Mouse (Mus musculus) cerebellum, postnatal 25 days (tissue): ENCODE measurements at regions not wholly inside any gene's neighbourhood (a gene's known extent, or its start where the extent isn't known, plus 50 kb on each side); places are given as distances from the start of the nearest gene placed in this dataset.

Source experiments
- DNase-seq, 2 experiments: peaks; one replicate each; pipeline ENCODE4 v3.0.0; 2021; ENCODE audit warnings: mixed read lengths in 2 of 2

- DNase-seq: no peak
Measured at GRCm38 (mm10) chr9:104387805-104388204, 50.3 kb upstream of the Acpp start.
